Mouse (Mus musculus) cerebellum, adult 2 months (tissue): ENCODE results near the gene Hat1. TPM values are rescaled to one million over a fixed set of nuclear protein-coding genes. Genes with fewer than 3 reads are reported as not detected.

Experiments
- DNase-seq, 2 experiments: peaks; one replicate each; pipeline ENCODE4 v3.0.0; 2021
- H3K27ac ChIP-seq: fragments of 200-500 bp; 2 replicates; pipeline ENCODE4 v1.5.1; 2012; ENCODE audit warnings: low read length, control low read depth, inconsistent platforms; ENCODE audit not compliant: insufficient read depth
- H3K27me3 ChIP-seq: fragments of 200-500 bp; 2 replicates; pipeline ENCODE4 v1.6.1; 2012; ENCODE audit warnings: inconsistent platforms, mild to moderate bottlenecking, low read length, moderate library complexity; ENCODE audit not compliant: control insufficient read depth, insufficient read depth
- H3K4me1 ChIP-seq: fragments of 200-500 bp; 2 replicates; pipeline ENCODE4 v1.6.1; 2011; ENCODE audit warnings: low read length; ENCODE audit not compliant: control insufficient read depth, insufficient read depth
- H3K4me3 ChIP-seq: fragments of 200-500 bp; replicated peaks from 2 replicates; pipeline ENCODE3; 2011; ENCODE audit warnings: mild to moderate bottlenecking, low read depth, low read length, control low read depth; ENCODE audit not compliant: insufficient read depth
- CTCF ChIP-seq: fragments of 200-500 bp; IDR thresholded peaks from 2 replicates; pipeline ENCODE4 v1.5.1; 2011; ENCODE audit warnings: low read depth, mild to moderate bottlenecking, control low read depth, low read length, moderate library complexity, borderline replicate concordance; ENCODE audit not compliant: insufficient read depth
- POLR2A ChIP-seq: fragments of 200-500 bp; IDR thresholded peaks from 2 replicates; pipeline ENCODE4 v1.6.1; 2011; ENCODE audit warnings: low read length, control low read depth, borderline replicate concordance; ENCODE audit not compliant: insufficient read depth
- WGBS: fragments of 180-500 bp; shearing (Covaris S2); methylation state at CpG from one replicate; pipeline ENCODE4 v1.1.7; 2018; 5-methylcytosine and 5-hydroxymethylcytosine counted together
- polyA plus RNA-seq: library from polyadenylated mRNA; depleted of rRNA; stranded (reverse); fragments of >200 nt; gene quantifications from 2 replicates; pipeline ENCODE4 v1.2.3, GENCODE M21; 2012

Gene Hat1
- polyA plus RNA-seq, 1 experiment: 23.5 TPM

DNA sequence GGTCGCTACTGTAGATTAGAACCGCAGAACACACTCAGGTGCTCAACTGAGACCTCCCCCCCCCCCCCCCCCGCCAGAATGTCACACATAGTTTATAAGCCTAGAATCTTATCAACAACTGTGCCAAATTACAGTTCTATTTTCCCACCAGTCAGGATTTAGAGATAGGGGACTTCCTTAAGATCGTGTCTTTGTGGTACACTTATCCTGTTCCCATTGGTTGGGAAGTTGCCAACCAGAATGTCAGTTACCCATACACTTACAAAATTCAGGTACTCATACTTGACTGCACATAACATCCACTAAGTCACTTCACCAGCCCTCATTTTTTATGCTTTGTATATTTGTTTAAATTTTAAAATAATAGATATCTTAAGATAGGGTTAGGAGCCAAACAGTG, 46.7 kb downstream of the Hat1 start:
- TF ChIP-seq CTCF: no peak
- no peak for TF ChIP-seq POLR2A
- H3K4me1 ChIP-seq: no peaks in the 10 kb centered on the region
- H3K4me3 ChIP-seq: no peak overlapping the region
- DNase-seq: no peak
- no peak overlapping the region for H3K27ac ChIP-seq
- WGBS: 90% methylated on average over 4 of the region's 4 CpGs
- H3K27me3 ChIP-seq: no peaks in the 10 kb centered on the region

DNA sequence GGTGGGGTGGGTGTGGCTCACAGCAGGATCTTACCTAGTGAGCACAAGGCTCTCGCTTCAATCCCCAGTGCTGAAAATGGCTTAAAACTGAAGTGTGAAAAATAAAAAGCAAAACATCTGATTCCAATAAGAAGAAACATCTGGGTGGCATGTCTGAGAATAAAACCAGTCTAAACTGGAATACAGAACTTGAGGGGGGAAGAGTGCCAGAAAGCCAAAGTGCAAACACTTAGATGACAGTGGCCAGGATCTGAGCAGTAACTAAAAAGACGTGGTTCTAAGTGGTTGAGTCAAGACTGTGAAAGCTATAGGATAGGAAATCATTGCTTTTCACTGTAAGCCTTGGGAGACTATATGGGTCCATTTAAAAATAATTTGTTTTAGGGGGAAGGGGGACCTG, 54.6 kb downstream of the Hat1 start:
- H3K27me3 ChIP-seq: no peaks in the 10 kb centered on the region
- DNase-seq: no peak
- 43% methylated on average over 2 of the region's 2 CpGs for WGBS
- H3K4me1 ChIP-seq: no peaks in the 10 kb centered on the region
- no peak overlapping the region for H3K27ac ChIP-seq
- TF ChIP-seq POLR2A (no peak), CTCF (no peak)
- H3K4me3 ChIP-seq: no peak overlapping the region

DNA sequence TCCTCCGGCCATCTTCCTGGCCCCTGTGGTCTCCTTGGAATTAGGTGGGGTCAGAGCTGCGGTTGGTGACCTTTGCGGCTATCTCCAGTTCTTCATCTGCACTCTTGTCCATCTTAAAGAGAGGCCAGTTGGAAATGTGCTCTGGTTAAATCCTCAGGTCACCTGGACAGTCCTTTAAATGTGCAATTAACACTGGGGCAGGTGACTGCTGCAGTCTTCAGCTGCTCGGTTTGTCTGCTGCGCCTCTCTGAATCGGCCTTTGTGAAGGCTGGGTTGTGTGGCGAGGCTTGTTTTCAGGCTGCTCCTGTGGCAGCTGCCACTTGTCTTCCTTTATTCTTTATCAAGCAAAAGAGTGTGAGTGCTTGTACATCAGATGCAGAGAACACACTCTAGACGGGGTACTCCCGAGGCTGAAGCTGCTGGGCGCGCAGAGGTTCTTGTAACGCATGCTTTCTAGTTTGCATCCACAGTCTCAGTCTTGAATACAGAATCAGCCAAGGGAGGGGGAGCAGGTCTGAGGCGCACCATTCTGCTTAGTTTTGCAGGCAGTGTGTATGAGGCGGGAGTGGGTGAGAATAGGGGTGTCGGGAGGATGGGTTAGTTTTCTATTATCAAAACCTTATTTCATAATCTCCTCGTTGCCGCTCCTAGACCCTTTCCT, 56.9 kb downstream of the Hat1 start:
- Histone ChIP-seq H3K27me3 (no peaks in the 10 kb centered on the region), H3K4me1 (no peaks in the 10 kb centered on the region), H3K27ac (no peak overlapping the region), H3K4me3 (no peak overlapping the region)
- 62% methylated on average over 17 of the region's 17 CpGs for WGBS
- DNase-seq: no peak
- no peak for TF ChIP-seq CTCF
- no peak for TF ChIP-seq POLR2A

DNA sequence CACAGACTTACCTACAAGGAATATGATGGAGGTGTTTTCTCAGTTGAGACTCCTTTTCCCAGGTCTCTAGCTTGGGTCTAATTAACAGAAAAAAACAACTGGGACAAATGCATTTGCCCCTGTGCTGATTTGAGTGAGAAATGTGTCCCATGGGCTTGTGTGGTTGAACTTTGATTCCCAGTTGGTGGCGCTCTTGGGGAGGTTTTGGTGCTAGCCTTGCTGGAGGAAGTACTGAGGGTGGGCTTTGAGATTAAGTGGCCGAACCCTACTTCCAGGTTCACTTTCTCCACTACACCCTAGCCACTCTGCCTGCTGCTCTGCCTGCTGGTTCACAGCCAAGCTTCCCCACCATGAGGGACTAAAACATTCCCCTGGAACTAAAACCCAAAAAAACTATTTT, 60.8 kb downstream of the Hat1 start:
- no peak overlapping the region for H3K27ac ChIP-seq
- no peak for DNase-seq
- no peak overlapping the region for H3K4me3 ChIP-seq
- WGBS: 16% methylated on average over 2 of the region's 2 CpGs
- TF ChIP-seq POLR2A (no peak), CTCF (no peak)
- no peaks in the 10 kb centered on the region for H3K4me1 ChIP-seq
- H3K27me3 ChIP-seq: no peaks in the 10 kb centered on the region

DNA sequence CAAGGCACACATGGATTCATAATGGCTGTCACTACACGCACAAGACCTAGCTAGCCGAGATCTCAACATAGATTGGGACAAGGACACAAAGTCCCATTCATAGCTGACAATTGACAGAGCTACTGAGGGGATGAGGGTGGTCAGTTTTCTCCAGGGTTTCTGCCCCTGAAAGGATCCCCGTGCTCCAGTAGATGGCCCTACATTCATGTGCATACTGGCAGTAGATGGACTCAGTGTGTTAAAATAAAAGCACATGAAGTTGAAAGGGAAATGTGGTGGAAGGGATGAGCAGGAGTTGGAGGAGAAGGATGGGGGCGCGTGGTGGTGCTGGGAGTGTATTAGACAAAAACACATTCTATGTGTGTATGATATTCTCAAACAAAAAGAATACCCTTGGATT, 63.0 kb downstream of the Hat1 start:
- Histone ChIP-seq H3K27me3 (no peaks in the 10 kb centered on the region), H3K4me1 (no peaks in the 10 kb centered on the region), H3K4me3 (no peak overlapping the region), H3K27ac (no peak overlapping the region)
- TF ChIP-seq CTCF: no peak
- no peak for TF ChIP-seq POLR2A
- DNase-seq: no peak
- 77% methylated on average over 5 of the region's 5 CpGs for WGBS

DNA sequence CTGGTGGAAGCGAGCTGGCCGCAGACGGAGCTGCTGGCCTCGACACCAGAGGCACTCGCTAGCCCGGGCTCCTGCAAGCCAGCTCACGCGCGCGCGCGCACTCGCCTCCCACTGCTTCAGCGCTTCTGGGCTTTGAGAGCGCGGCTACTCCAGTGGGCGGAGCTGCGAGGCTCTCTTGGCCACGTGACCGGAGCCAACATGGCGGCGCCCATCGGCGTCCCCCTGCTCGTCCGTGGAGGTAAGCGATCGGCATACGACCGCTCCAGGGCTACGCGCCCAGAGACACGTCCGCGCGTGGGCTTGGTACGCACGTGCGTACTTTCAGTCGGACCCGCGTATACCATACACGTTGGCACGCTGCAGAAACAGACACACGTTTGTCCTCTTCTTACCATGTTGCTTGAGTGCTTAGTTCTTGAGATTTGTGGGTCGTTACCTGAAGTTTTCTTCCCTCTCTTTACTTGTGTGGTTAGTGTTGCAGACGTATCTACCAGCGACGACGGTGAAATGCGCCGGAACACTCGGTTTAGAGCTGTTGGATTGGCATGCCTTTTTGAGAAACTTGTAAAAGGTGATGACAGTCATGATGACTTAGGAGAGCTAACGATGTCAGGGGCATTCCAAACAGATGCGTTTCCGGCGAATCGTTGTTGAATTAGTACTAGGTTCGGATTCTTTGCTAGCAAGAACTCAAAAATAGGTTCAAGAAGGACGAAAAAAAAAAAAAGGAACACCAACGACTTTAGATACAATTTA, 64.6 kb downstream of the Hat1 start, which contains the start of gene Metap1d:
Gene Metap1d, plus strand, starts transcription at position 116 of the 756 bp plus-strand sequence.
- peak; percentile 73 for TF ChIP-seq POLR2A
- no peak for TF ChIP-seq CTCF
- peak; percentile 96 to 97 for DNase-seq
- Histone ChIP-seq H3K27ac (no peak within 1 kb of the TSS), H3K4me3 (peak within 1 kb of the TSS; percentile 69), H3K4me1 (no peaks in the 10 kb centered on the region), H3K27me3 (no peaks in the 10 kb centered on the region)
- under 1% methylated on average over 61 of the region's 61 CpGs for WGBS

DNA sequence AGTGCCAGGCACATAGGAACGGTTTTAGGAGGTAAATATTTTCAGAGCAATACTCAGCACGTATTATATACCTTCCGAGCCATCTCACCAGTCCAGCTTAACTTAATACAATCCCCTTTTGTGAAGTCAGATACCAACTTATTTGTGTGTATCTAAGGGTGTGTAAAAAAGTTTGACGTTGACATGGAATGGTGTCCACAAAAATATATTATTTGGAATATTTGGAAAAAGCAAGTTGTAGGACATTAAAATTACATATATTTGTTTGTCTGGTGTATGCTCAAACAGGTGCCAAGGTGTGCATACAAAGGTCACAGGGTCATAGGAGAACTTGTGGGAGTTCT, 65.1 kb downstream of the Hat1 start:
- DNase-seq: no peak
- H3K4me1 ChIP-seq: no peaks in the 10 kb centered on the region
- TF ChIP-seq POLR2A: no peak
- no peak for TF ChIP-seq CTCF
- no peaks in the 10 kb centered on the region for H3K27me3 ChIP-seq
- no peak overlapping the region for H3K4me3 ChIP-seq
- WGBS: 42% methylated on average over 4 of the region's 4 CpGs
- H3K27ac ChIP-seq: no peak overlapping the region

DNA sequence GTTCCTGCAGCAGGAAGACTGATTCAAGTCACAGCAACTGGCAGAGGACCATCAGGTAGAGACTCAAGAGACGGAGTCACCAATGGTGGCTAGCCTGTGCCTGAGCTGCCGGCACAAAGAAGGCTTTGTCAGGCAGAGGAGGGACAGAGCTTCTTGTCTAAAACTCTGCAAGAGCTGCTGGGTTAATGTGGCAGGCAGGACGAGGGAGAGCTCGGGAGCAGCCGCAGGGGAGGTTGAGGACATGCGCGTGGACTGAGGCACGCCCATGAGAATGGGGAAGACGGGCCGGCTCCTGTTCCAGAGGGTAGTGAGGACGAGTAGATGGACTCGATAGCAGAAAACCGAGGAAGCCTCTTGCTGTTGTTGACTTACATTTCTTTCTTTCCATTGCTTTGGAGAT, 69.9 kb downstream of the Hat1 start:
- H3K4me1 ChIP-seq: no peaks in the 10 kb centered on the region
- 67% methylated on average over 13 of the region's 13 CpGs for WGBS
- H3K27me3 ChIP-seq: no peaks in the 10 kb centered on the region
- no peak overlapping the region for H3K27ac ChIP-seq
- DNase-seq: no peak
- no peak overlapping the region for H3K4me3 ChIP-seq
- TF ChIP-seq CTCF: no peak
- TF ChIP-seq POLR2A: no peak
